Mouse (Mus musculus) E14TG2a.4 (cell line): ENCODE results near the gene Sell.

ENCODE experiments used
- CTCF ChIP-seq: conservative IDR thresholded peaks from 2 replicates; pipeline ENCODE4 v1.5.1; 2014; ENCODE audit warnings: low read length
- NANOG ChIP-seq: IDR thresholded peaks from 2 replicates; pipeline ENCODE4 v1.6.1; 2014; ENCODE audit warnings: borderline replicate concordance, low read length, mixed read lengths
- POU5F1 ChIP-seq: IDR thresholded peaks from 2 replicates; pipeline ENCODE4 v1.6.1; 2014; ENCODE audit warnings: low read length, borderline replicate concordance

GRCm38 (mm10) chr1:164018221-164018896, 43.4 kb upstream of the Sell start:
- no peak for TF ChIP-seq CTCF
- TF ChIP-seq POU5F1: no peak
- TF ChIP-seq NANOG: peak; percentile 99
